Mouse (Mus musculus): Measurements from ENCODE around the gene Tex19.1. TPM values are rescaled to one million over a fixed set of nuclear protein-coding genes. Genes with fewer than 3 reads are reported as not detected.

Tex19.1 gene
- polyA plus RNA-seq, 1 experiment = not detected

DNA sequence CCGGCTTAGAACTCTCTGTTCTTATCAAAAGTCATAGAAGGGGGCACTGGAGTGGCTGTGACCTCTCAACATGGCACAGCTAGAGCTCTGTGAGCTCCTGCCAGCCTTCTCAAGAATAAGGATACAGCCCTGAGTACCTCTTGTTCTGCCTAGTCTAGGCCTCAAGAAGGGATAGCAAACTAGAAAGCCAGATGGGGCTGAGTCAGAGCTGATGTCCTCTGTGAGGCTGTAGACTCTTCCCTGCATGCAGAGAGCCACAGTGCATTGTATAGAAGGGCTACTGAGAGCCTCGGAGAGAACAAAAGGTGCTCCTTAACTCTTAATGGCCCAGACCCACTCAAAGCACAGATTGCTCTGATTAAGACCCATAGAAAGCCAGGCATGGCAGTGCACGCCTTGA, 28.3 kb downstream of the Tex19.1 start:
- no peaks in the 10 kb centered on the region for H3K36me3 ChIP-seq (replicated peaks; ENCODE audit: low read length)
- peaks cover 20% of the 10 kb centered on the region for H3K4me1 ChIP-seq
- H3K27me3 ChIP-seq (replicated peaks) = peaks cover 54% of the 10 kb centered on the region
- TF ChIP-seq FLI1 (IDR thresholded peaks at IDR 0.05; ENCODE audit: low read length) (no peak), GATA1 (IDR thresholded peaks at IDR 0.05; ENCODE audit: borderline replicate concordance, low read length) (no peak)
- H3K4me3 ChIP-seq (replicated peaks) = no peak overlapping the region
- peaks cover 4% of the 10 kb centered on the region for H3K9me3 ChIP-seq

- Histone ChIP-seq H3K27me3 (replicated peaks) (peaks cover 43% of the 10 kb centered on the region), H3K36me3 (replicated peaks; ENCODE audit: low read length) (no peaks in the 10 kb centered on the region), H3K9me3 (peaks cover 4% of the 10 kb centered on the region), H3K4me3 (replicated peaks) (peak overlapping the region; percentile 12), H3K4me1 (peaks cover 20% of the 10 kb centered on the region)
- TF ChIP-seq GATA1 (IDR thresholded peaks at IDR 0.05; ENCODE audit: borderline replicate concordance, low read length) = no peak
- TF ChIP-seq FLI1 (IDR thresholded peaks at IDR 0.05; ENCODE audit: low read length) = no peak
These were observed 30.6 kb downstream of the Tex19.1 start for GRCm38 (mm10) chr11:121176285-121177270.

DNA sequence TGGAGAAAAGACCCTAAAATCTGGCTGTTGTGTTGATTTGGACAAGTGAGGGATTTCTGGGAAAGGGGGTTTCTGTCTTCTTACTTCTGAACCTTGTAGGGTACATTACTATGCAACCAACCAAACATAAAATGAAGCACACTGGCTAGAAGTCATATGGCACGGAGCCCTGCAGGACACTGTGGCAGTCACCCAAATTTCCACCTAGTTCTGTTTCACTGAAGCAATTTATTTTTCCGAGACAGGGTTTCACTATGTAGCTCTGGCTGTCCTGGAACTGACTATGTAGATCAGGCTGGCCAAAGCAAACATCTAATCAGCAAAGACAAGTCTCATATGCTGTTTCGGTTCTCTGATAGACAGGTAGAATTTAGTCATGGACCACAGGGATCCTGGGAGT, 43.7 kb downstream of the Tex19.1 start:
- H3K36me3 ChIP-seq (replicated peaks; ENCODE audit: low read length) = no peaks in the 10 kb centered on the region
- H3K4me3 ChIP-seq (replicated peaks) = no peak overlapping the region
- H3K27me3 ChIP-seq (replicated peaks) = peaks cover 11% of the 10 kb centered on the region
- no peaks in the 10 kb centered on the region for H3K9me3 ChIP-seq
- TF ChIP-seq FLI1 (IDR thresholded peaks at IDR 0.05; ENCODE audit: low read length) = no peak
- no peak for TF ChIP-seq GATA1 (IDR thresholded peaks at IDR 0.05; ENCODE audit: borderline replicate concordance, low read length)
- no peaks in the 10 kb centered on the region; the same call in 1 of the 2 replicates for H3K4me1 ChIP-seq

DNA sequence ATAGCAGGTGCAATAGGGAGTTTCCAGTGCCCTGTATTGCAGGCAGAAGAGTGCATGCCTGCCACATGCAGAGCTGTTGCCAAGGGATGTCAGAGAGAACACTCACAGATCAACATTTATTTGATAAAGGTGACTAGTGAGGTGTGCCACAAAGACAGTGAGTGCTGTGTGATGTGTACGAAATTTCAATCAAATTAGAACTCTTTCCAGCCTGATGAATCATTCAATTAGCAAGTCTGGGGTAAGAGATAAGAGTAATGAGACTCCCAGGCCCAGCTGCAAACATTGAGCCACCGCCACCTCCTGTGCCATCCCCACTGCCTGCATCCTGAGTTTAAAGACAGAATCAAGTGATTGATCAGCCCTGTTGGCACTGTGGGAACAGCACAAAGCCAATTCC, 46.8 kb downstream of the Tex19.1 start:
- Histone ChIP-seq H3K36me3 (replicated peaks; ENCODE audit: low read length) (peaks cover 3% of the 10 kb centered on the region), H3K9me3 (no peaks in the 10 kb centered on the region), H3K27me3 (replicated peaks) (peaks cover 12% of the 10 kb centered on the region), H3K4me1 (no peaks in the 10 kb centered on the region; the same call in 1 of the 2 replicates), H3K4me3 (replicated peaks) (no peak overlapping the region)
- TF ChIP-seq GATA1 (IDR thresholded peaks at IDR 0.05; ENCODE audit: borderline replicate concordance, low read length) (no peak), FLI1 (IDR thresholded peaks at IDR 0.05; ENCODE audit: low read length) (no peak)

DNA sequence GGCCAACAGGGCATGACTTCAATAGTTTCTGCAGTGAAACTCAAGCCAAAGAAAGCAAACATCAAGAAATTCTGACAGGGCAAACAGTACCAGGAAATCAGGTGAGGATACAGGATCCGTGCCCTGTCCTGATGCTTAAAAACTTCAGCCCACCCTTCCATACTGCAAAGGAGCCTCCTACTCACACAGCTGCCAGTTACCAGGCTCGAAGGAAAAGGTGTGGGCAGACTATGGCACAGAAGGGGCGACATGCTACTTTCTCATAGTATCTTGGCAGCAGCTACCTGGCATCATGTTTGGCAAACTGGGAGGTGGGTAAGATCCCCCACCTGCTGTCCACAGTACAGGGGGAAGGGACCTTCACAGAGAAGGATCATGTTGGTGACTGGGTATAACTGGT, 47.5 kb downstream of the Tex19.1 start:
- peaks cover 15% of the 10 kb centered on the region for H3K27me3 ChIP-seq (replicated peaks)
- TF ChIP-seq GATA1 (IDR thresholded peaks at IDR 0.05; ENCODE audit: borderline replicate concordance, low read length) = no peak
- no peak for TF ChIP-seq FLI1 (IDR thresholded peaks at IDR 0.05; ENCODE audit: low read length)
- H3K4me1 ChIP-seq = no peaks in the 10 kb centered on the region; the same call in 1 of the 2 replicates
- no peaks in the 10 kb centered on the region for H3K9me3 ChIP-seq
- peaks cover 3% of the 10 kb centered on the region for H3K36me3 ChIP-seq (replicated peaks; ENCODE audit: low read length)
- H3K4me3 ChIP-seq (replicated peaks) = no peak overlapping the region

Other genes starting within 250 kb of the Tex19.1 start
- 2.0 TPM in 1 of 2 replicates, not detected in the other for gene Ccdc57, start 213.3 kb upstream of the Tex19.1 start, polyA plus RNA-seq (2012; ENCODE audit: insufficient read depth, low replicate concordance)
- gene Slc16a3, start 197.7 kb upstream of the Tex19.1 start, polyA plus RNA-seq (2012; ENCODE audit: insufficient read depth, low replicate concordance) = 673 and 816 TPM in 2 replicates
- gene Csnk1d, start 154.8 kb upstream of the Tex19.1 start, polyA plus RNA-seq (2012; ENCODE audit: insufficient read depth, low replicate concordance) = 152 and 176 TPM in 2 replicates
- 28.5 and 38.2 TPM in 2 replicates for gene Cd7, start 106.7 kb upstream of the Tex19.1 start, polyA plus RNA-seq (2012; ENCODE audit: insufficient read depth, low replicate concordance)
- not detected in 2 replicates for gene Sectm1b, start 82.6 kb upstream of the Tex19.1 start, polyA plus RNA-seq (2012; ENCODE audit: insufficient read depth, low replicate concordance)
- gene Sectm1a, start 64.9 kb upstream of the Tex19.1 start, polyA plus RNA-seq (2012; ENCODE audit: insufficient read depth, low replicate concordance) = not detected in 2 replicates
- gene Tex19.2, start 27.5 kb upstream of the Tex19.1 start, polyA plus RNA-seq (2012; ENCODE audit: insufficient read depth, low replicate concordance) = 0.08 TPM in 1 of 2 replicates, not detected in the other
- not detected in 2 replicates for gene Uts2r, start 14.1 kb downstream of the Tex19.1 start, polyA plus RNA-seq (2012; ENCODE audit: insufficient read depth, low replicate concordance)
- gene Hexdc, start 58.3 kb downstream of the Tex19.1 start, polyA plus RNA-seq (2012; ENCODE audit: insufficient read depth, low replicate concordance) = 3.7 and 4.2 TPM in 2 replicates
- gene Ogfod3, start 58.6 kb downstream of the Tex19.1 start, polyA plus RNA-seq (2012; ENCODE audit: insufficient read depth, low replicate concordance) = 4.5 and 7.6 TPM in 2 replicates
- gene Cybc1, start 83.2 kb downstream of the Tex19.1 start, polyA plus RNA-seq (2012; ENCODE audit: insufficient read depth, low replicate concordance) = 1.1 and 9.5 TPM in 2 replicates
- 10.2 and 13.3 TPM in 2 replicates for gene Narf, start 91.1 kb downstream of the Tex19.1 start, polyA plus RNA-seq (2012; ENCODE audit: insufficient read depth, low replicate concordance)
- 24.9 and 43.6 TPM in 2 replicates for gene Foxk2, start 113.8 kb downstream of the Tex19.1 start, polyA plus RNA-seq (2012; ENCODE audit: insufficient read depth, low replicate concordance)
- 5.5 and 5.6 TPM in 2 replicates for gene Wdr45b, start 208.3 kb downstream of the Tex19.1 start, polyA plus RNA-seq (2012; ENCODE audit: insufficient read depth, low replicate concordance)
- gene Rab40b, start 242.1 kb downstream of the Tex19.1 start, polyA plus RNA-seq (2012; ENCODE audit: insufficient read depth, low replicate concordance) = 0.30 and 1.5 TPM in 2 replicates

Data from megakaryocyte, embryonic 14.5 days (primary cell).